Mouse (Mus musculus) lung, postnatal 0 days (tissue): ENCODE measurements around the gene Ano9. TPM values are rescaled to one million over a fixed set of nuclear protein-coding genes. Genes with fewer than 3 reads are reported as not detected.

Experiments used
- ATAC-seq: fragments of 200-750 bp; cut with Nextera tagmentation; 2 replicates; pipeline ENCODE4 v1.8.0; 2017; ENCODE audit warnings: moderate library complexity
- DNase-seq: peaks from one replicate; pipeline ENCODE4 v3.0.0-alpha.2; 2016; ENCODE audit warnings: low spot score
- H3K27ac ChIP-seq: fragments of 300-500 bp; sonication (generic); 2 replicates; pipeline ENCODE4 v1.5.1; 2014; ENCODE audit warnings: antibody characterized with exemption, mild to moderate bottlenecking, low read length, mixed read lengths
- H3K27me3 ChIP-seq: fragments of 300-500 bp; sonication (generic); replicated peaks from 2 replicates; pipeline ENCODE4 v1.6.1; 2014; ENCODE audit warnings: low read length, mixed read lengths; ENCODE audit not compliant: insufficient read depth
- H3K36me3 ChIP-seq: fragments of 300-500 bp; sonication (generic); 2 replicates; pipeline ENCODE4 v1.6.1; 2014; ENCODE audit warnings: low read length, mixed read lengths; ENCODE audit not compliant: insufficient read depth
- H3K4me1 ChIP-seq: fragments of 300-500 bp; sonication (generic); 2 replicates; pipeline ENCODE4 v1.6.1; 2014; ENCODE audit warnings: antibody characterized with exemption, low read depth, low read length, mixed read lengths; ENCODE audit not compliant: insufficient read depth
- H3K4me2 ChIP-seq: fragments of 300-500 bp; sonication (generic); replicated peaks from 2 replicates; pipeline ENCODE4 v1.6.1; 2014; ENCODE audit warnings: low read depth, mild to moderate bottlenecking, low read length, moderate library complexity, mixed read lengths
- H3K4me3 ChIP-seq: fragments of 300-500 bp; sonication (generic); 2 replicates; pipeline ENCODE4 v1.5.1; 2014; ENCODE audit warnings: low read depth, low read length
- H3K9ac ChIP-seq: fragments of 300-500 bp; sonication (generic); replicated peaks from 2 replicates; pipeline ENCODE4 v1.6.1; 2014; ENCODE audit warnings: low read depth, mild to moderate bottlenecking
- H3K9me3 ChIP-seq: fragments of 300-500 bp; sonication (generic); 2 replicates; pipeline ENCODE4 v1.6.1; 2016; ENCODE audit warnings: low read length, mixed read lengths
- CTCF ChIP-seq: IDR thresholded peaks from 2 replicates; pipeline ENCODE4 v1.5.1; 2016; ENCODE audit warnings: antibody characterized with exemption, mild to moderate bottlenecking
- EP300 ChIP-seq: IDR thresholded peaks from 2 replicates; pipeline ENCODE4 v1.6.1; 2016; ENCODE audit warnings: antibody characterized with exemption, mild to moderate bottlenecking, control low read depth
- WGBS: fragments of 180-500 bp; shearing (Covaris S2); extraction: QIAGEN DNeasy Blood & Tissue Kit; methylation state at CpG from one replicate; pipeline ENCODE4 v1.1.7; 2014; 5-methylcytosine and 5-hydroxymethylcytosine counted together
- polyA plus RNA-seq: library from polyadenylated mRNA; unstranded; fragments of >200 nt; fragmentation: Nextera tagmentation; extraction: Ambion mirVana; gene quantifications from 2 replicates; pipeline ENCODE4 v1.2.1, GENCODE M21; 2015

Ano9 gene
- polyA plus RNA-seq, 1 experiment from 2014 or later, result 1.5 TPM

DNA sequence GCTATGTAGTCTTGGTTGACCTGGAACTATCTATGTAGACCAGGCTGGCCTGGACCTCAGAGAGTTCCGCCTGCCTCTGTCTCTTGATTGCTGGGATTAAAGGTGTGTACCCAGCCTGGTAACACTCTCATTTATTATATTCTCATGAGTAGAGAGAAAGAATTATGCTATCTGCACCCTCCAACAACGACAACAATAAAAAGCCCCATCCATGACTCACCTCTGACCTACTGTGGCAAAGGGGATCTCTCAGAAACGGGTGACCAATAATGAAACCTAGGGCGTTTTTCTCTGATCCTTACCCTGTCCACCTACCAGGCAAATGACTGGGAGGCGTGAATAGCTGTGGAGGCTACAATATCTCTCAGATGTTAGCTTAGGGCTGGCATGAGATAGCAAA is 20.4 kb downstream of the Ano9 start:
- WGBS, result 77% methylated on average over 5 of the region's 5 CpGs

DNA sequence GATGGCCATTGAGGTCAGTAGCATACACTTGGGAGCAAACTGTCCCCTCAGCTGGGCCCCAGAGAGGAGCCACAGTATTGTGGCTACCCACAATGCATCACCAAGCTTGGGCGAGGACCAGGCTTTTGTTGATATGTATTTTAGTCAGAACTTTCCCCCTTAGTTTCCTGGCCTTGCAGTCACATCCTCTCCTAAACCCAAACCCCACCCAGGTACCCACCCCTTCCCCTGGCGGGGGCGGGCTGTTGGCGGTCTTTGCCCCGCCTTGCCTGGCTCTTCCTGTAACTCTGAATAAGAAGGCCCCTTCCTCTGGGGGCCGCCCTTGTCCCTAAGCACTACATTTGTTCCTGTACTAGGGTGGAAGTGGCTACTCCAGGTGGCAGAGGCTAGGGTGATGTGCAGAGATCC is 21.0 kb downstream of the Ano9 start:
- Histone ChIP-seq H3K4me3 (no peak overlapping the region), H3K4me1 (peaks cover 2% of the 10 kb centered on the region; the same call in 1 of the 2 replicates), H3K4me2 (peak overlapping the region; percentile 34), H3K27me3 (no peaks in the 10 kb centered on the region), H3K9ac (no peak overlapping the region), H3K9me3 (no peaks in the 10 kb centered on the region), H3K27ac (no peak overlapping the region), H3K36me3 (no peaks in the 10 kb centered on the region)
- TF ChIP-seq EP300 (peak; percentile 67), CTCF (peak; percentile 46)
- DNase-seq, result peak; percentile 78
- 48% methylated on average over 6 of the region's 6 CpGs for WGBS
- peak; percentile 74 for ATAC-seq

More for the DNA sequence above, 20.4 kb downstream of the Ano9 start:
- Histone ChIP-seq H3K9me3 (no peaks in the 10 kb centered on the region), H3K4me2 (no peak overlapping the region), H3K27me3 (no peaks in the 10 kb centered on the region), H3K9ac (no peak overlapping the region), H3K4me1 (peaks cover 2% of the 10 kb centered on the region; the same call in 1 of the 2 replicates), H3K36me3 (no peaks in the 10 kb centered on the region), H3K27ac (no peak overlapping the region), H3K4me3 (no peak overlapping the region)
- no peak for DNase-seq
- no peak for ATAC-seq
- no peak for TF ChIP-seq EP300
- TF ChIP-seq CTCF, result no peak

DNA sequence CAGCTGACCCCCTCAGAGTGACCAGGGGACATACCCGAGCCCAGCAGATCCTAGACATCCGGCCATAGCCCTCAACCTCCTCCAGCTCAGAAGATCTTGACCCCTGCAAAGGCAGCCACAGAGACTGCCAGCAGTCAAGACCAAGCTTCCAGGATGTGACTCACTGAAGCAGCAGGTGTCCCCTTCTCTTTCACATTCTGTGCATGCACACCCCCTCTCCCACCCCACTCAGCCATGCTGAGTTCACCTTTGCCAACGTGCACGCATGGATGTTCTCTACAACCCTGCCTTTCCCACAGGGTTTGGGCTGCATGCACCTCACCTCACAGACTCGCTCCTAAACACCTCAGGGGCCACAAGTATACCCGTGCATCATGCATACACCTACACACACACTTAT is 21.6 kb downstream of the Ano9 start:
- Histone ChIP-seq H3K36me3 (no peaks in the 10 kb centered on the region), H3K27ac (no peak overlapping the region), H3K9me3 (no peaks in the 10 kb centered on the region), H3K4me2 (peak overlapping the region; percentile 34), H3K4me3 (no peak overlapping the region), H3K9ac (no peak overlapping the region), H3K27me3 (no peaks in the 10 kb centered on the region), H3K4me1 (peaks cover 2% of the 10 kb centered on the region; the same call in 1 of the 2 replicates)
- no peak for ATAC-seq
- WGBS, result 71% methylated on average over 6 of the region's 6 CpGs
- DNase-seq, result no peak
- no peak for TF ChIP-seq EP300
- TF ChIP-seq CTCF, result no peak

DNA sequence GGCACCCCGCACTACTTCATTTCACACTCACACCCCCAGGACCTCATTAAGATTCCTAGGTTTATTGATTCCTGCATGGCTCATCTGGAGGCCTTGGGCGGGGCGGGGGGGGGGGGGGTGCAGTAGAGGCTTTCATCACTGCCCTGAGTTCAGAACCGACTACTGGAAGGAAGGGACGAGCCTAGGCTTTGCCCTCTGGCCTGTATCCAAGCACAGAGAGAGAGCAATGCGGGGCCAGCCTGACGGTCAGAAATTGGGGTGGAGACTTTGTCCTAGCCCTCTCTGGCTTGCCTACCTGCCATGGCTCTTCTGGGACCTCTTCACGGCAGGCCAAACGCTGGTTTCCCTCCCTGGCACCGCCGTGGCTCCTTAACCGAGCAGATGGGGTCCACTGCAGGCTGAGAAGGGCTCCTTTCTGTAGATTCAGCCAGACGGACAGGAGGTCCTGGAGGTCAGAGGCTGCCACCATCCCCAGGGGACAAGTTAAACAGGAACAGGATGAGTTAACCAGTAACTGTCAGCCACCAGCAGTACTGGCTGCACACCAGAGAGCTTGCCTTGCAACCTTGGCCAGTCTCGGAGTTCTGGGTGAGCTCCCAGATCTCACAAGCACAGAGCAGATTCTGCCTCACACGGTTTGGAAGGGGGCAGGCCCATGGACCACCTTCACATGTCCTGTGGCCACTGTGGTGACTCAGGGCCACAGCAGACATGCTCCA is 23.0 kb downstream of the Ano9 start:
- no peak overlapping the region for H3K9ac ChIP-seq
- H3K4me2 ChIP-seq, result no peak overlapping the region
- no peaks in the 10 kb centered on the region for H3K27me3 ChIP-seq
- no peaks in the 10 kb centered on the region for H3K9me3 ChIP-seq
- H3K4me1 ChIP-seq, result peaks cover 2% of the 10 kb centered on the region; the same call in 1 of the 2 replicates
- H3K27ac ChIP-seq, result no peak overlapping the region
- no peaks in the 10 kb centered on the region for H3K36me3 ChIP-seq
- H3K4me3 ChIP-seq, result no peak overlapping the region
- ATAC-seq, result no peak
- WGBS, result 61% methylated on average over 15 of the region's 15 CpGs
- DNase-seq, result no peak
- no peak for TF ChIP-seq CTCF
- no peak for TF ChIP-seq EP300

DNA sequence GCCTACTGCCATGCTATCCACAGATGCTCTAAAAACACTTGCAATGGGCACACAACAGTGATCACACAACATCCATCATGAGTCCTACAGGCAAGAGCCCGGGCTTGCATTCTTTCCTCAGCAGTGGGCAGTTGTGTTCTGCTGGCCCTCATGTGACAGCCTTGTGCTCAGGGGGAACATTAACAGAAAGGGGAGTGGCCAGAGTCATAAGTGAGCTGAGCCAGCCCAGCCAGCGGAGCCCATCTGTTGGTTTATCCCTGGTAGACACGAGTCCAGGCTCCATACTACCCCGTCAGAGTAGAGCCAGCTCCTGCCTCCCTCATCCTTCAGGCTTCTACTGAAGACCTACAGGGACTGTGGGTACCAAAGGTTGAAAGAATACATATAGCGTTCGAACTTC is 23.7 kb downstream of the Ano9 start:
- H3K4me2 ChIP-seq, result no peak overlapping the region

DNA sequence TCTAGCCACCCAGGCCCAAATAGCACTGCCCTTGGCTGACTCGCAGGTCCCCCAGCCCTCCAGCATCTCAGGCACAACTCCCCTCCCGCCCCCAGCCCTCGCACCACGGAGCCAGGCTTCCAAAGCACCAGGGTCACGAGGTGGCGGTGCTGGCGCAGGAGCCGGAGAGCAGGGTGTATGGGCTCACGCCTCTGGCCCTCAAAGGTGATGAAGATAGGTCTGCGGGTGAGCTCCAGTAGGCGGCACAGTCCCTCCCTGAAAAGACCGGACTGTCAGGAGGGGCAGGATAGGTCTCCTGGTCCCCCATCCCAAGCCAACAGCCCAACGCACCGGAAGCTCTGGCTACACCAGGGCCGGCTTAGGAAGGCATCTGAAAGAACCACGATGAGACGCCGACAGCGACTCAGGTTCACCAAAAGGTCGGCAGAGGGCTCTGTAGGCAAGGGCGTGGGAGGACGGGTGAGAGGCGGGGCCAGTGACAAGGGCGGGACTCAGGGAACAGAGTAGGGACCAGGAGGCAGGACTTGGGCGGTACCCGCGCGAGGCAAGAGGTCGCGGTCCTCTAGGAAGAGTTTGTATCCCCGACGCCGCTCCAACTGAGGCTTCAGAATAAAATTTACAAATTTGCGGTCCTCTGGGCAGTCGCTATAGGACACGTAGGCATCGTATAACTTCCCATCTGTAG is 25.4 kb downstream of the Ano9 start:
- ATAC-seq, result peak; percentile 93
- peak; percentile 94 for DNase-seq
- Histone ChIP-seq H3K9ac (no peak overlapping the region), H3K27ac (no peak overlapping the region), H3K27me3 (peaks cover 5% of the 10 kb centered on the region; the same call in 1 of the 2 replicates), H3K36me3 (no peaks in the 10 kb centered on the region), H3K4me2 (peak overlapping the region; percentile 36), H3K4me3 (no peak overlapping the region), H3K9me3 (no peaks in the 10 kb centered on the region), H3K4me1 (peaks cover 2% of the 10 kb centered on the region; the same call in 1 of the 2 replicates)
- 6% methylated on average over 37 of the region's 37 CpGs for whole genome bisulfite sequencing
- TF ChIP-seq CTCF (peak; percentile 78), EP300 (no peak)

More for the DNA sequence above, 23.7 kb downstream of the Ano9 start:
- TF ChIP-seq EP300 (no peak), CTCF (no peak)
- 81% methylated on average over 6 of the region's 6 CpGs for WGBS
- Histone ChIP-seq H3K9me3 (no peaks in the 10 kb centered on the region), H3K4me1 (peaks cover 2% of the 10 kb centered on the region; the same call in 1 of the 2 replicates), H3K27me3 (peaks cover 5% of the 10 kb centered on the region; the same call in 1 of the 2 replicates), H3K36me3 (no peaks in the 10 kb centered on the region), H3K4me3 (no peak overlapping the region), H3K9ac (no peak overlapping the region), H3K27ac (no peak overlapping the region)
- ATAC-seq (no peak), DNase-seq (no peak)
